Mouse (Mus musculus) midbrain, embryonic 12.5 days (tissue): ENCODE results near the gene Alpi. TPM values are rescaled to one million over a fixed set of nuclear protein-coding genes. Genes with fewer than 3 reads are reported as not detected.

ENCODE experiments used
- ATAC-seq: fragments of 200-750 bp; cut with Nextera tagmentation; 2 replicates; pipeline ENCODE4 v1.8.0; 2017; ENCODE audit warnings: low read depth, moderate TSS enrichment, moderate library complexity; ENCODE audit not compliant: low FRiP score
- H3K27ac ChIP-seq: fragments of 300-500 bp; sonication (generic); replicated peaks from 2 replicates; pipeline ENCODE4 v1.5.1; 2016; ENCODE audit warnings: mild to moderate bottlenecking
- H3K27me3 ChIP-seq: fragments of 300-500 bp; sonication (generic); 2 replicates; pipeline ENCODE4 v1.6.1; 2016; ENCODE audit warnings: mild to moderate bottlenecking
- H3K36me3 ChIP-seq: fragments of 300-500 bp; sonication (generic); 2 replicates; pipeline ENCODE4 v1.6.1; 2016
- H3K4me1 ChIP-seq: fragments of 300-500 bp; sonication (generic); 2 replicates; pipeline ENCODE4 v1.6.1; 2016
- H3K4me2 ChIP-seq: fragments of 300-500 bp; sonication (generic); replicated peaks from 2 replicates; pipeline ENCODE4 v1.6.1; 2016; ENCODE audit warnings: mild to moderate bottlenecking, moderate library complexity
- H3K4me3 ChIP-seq: fragments of 300-500 bp; sonication (generic); 2 replicates; pipeline ENCODE4 v1.5.1; 2016; ENCODE audit warnings: mild to moderate bottlenecking
- H3K9ac ChIP-seq: fragments of 300-500 bp; sonication (generic); replicated peaks from 2 replicates; pipeline ENCODE4 v1.6.1; 2016; ENCODE audit warnings: mild to moderate bottlenecking, moderate library complexity
- H3K9me3 ChIP-seq: fragments of 300-500 bp; sonication (generic); 2 replicates; pipeline ENCODE4 v1.6.1; 2016; ENCODE audit warnings: mild to moderate bottlenecking
- WGBS: fragments of 180-500 bp; shearing (Covaris S2); methylation state at CpG from one replicate; pipeline ENCODE4 v1.1.7; 2016; 5-methylcytosine and 5-hydroxymethylcytosine counted together
- polyA plus RNA-seq: library from polyadenylated mRNA; unstranded; fragments of >200 nt; fragmentation: Nextera tagmentation; extraction: Ambion mirVana; gene quantifications from 2 replicates; pipeline ENCODE4 v1.2.1, GENCODE M21; 2016

Gene Alpi
- polyA plus RNA-seq, 1 experiment from 2014 or later: not detected

- H3K27me3 ChIP-seq: no peaks in the 10 kb centered on the region
- no peak overlapping the region for H3K9ac ChIP-seq
- H3K9me3 ChIP-seq: no peaks in the 10 kb centered on the region
- no peak for ATAC-seq
- H3K4me3 ChIP-seq: no peak overlapping the region
- 85% methylated on average over 4 of the region's 4 CpGs for WGBS
- H3K4me2 ChIP-seq: no peak overlapping the region
- 0 out of 2 replicates have a peak, but pooled peaks cover 6% of the 10 kb centered on the region for H3K4me1 ChIP-seq
- no peak overlapping the region for H3K27ac ChIP-seq
- H3K36me3 ChIP-seq: peaks cover 24% of the 10 kb centered on the region
Observed at GRCm38 (mm10) chr1:87051369-87051768, 50.0 kb downstream of the Alpi start.

DNA sequence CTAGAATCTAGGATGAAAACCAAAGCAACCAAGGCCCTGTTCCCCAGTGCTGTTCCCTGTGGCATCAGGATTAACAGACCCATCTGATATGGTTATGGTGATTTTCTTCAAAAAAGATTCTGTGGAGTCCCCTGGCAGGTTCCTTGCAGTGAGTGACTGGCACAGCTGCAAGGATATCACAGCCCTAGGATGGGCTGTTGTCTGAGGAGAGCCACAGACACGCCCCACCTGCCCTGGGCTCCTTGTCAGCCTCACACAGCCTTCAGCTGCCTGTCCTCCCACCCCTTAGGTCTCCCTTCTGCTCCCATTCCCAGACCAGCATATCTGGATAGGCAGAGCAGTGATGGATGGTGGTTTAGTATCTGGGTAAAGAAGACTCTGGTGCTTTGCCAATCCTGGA lies 50.7 kb downstream of the Alpi start:
- Histone ChIP-seq H3K9ac (no peak overlapping the region; the same call in 1 of the 2 replicates), H3K4me3 (no peak overlapping the region), H3K4me2 (no peak overlapping the region), H3K27ac (no peak overlapping the region), H3K4me1 (0 out of 2 replicates have a peak, but pooled peaks cover 6% of the 10 kb centered on the region), H3K9me3 (no peaks in the 10 kb centered on the region), H3K27me3 (no peaks in the 10 kb centered on the region), H3K36me3 (peaks cover 24% of the 10 kb centered on the region)
- WGBS: 75% methylated on average over 1 of the region's 1 CpGs
- ATAC-seq: no peak

- 61% methylated on average over 3 of the region's 3 CpGs for WGBS
- no peak overlapping the region for H3K4me3 ChIP-seq
- H3K27me3 ChIP-seq: no peaks in the 10 kb centered on the region
- no peak for ATAC-seq
- no peak overlapping the region for H3K4me2 ChIP-seq
- no peak overlapping the region for H3K9ac ChIP-seq
- no peaks in the 10 kb centered on the region for H3K9me3 ChIP-seq
- 0 out of 2 replicates have a peak, but pooled peaks cover 6% of the 10 kb centered on the region for H3K4me1 ChIP-seq
- H3K36me3 ChIP-seq: peaks cover 27% of the 10 kb centered on the region
- H3K27ac ChIP-seq: no peak overlapping the region
Observed at GRCm38 (mm10) chr1:87050072-87050471, 51.3 kb downstream of the Alpi start.

Other genes with a start within 250 kb of the Alpi start
- not detected in 2 replicates for gene Alppl2, start 11.7 kb downstream of the Alpi start, polyA plus RNA-seq
- gene Akp3, start 23.4 kb upstream of the Alpi start, polyA plus RNA-seq: not detected in 2 replicates
- gene Ecel1, start 54.9 kb upstream of the Alpi start, polyA plus RNA-seq: 7.5 and 8.8 TPM in 2 replicates
- 0.08 and 0.17 TPM in 2 replicates for gene Prss56, start 81.7 kb upstream of the Alpi start, polyA plus RNA-seq
- not detected in 2 replicates for gene Chrnd, start 89.0 kb upstream of the Alpi start, polyA plus RNA-seq
- gene Chrng, start 103.1 kb upstream of the Alpi start, polyA plus RNA-seq: not detected in 2 replicates
- gene Eif4e2, start 112.3 kb upstream of the Alpi start, polyA plus RNA-seq: 147 and 148 TPM in 2 replicates
- 0.54 and 0.58 TPM in 2 replicates for gene Efhd1, start 162.8 kb upstream of the Alpi start, polyA plus RNA-seq
- gene Gigyf2, start 225.4 kb upstream of the Alpi start, polyA plus RNA-seq: 64.3 and 71.7 TPM in 2 replicates